Mouse (Mus musculus): ENCODE measurements around the gene Tmed6. TPM values are rescaled to one million over a fixed set of nuclear protein-coding genes. Genes with fewer than 3 reads are reported as not detected.

Gene Tmed6
- polyA plus RNA-seq, 1 experiment = not detected

- no peak overlapping the region for H3ac ChIP-seq (ENCODE audit: control insufficient read depth, insufficient read length, low read depth)
- H3K27me3 ChIP-seq (ENCODE audit: control insufficient read depth, insufficient read depth, insufficient read length) = no peaks in the 10 kb centered on the region
- peaks cover 10% of the 10 kb centered on the region for H3K79me3 ChIP-seq (ENCODE audit: low read depth)
- no peak overlapping the region for H3K4me3 ChIP-seq (ENCODE audit: insufficient read depth, poor library complexity, severe bottlenecking)
- H3K79me2 ChIP-seq (ENCODE audit: control insufficient read depth, insufficient read depth) = peaks cover 18% of the 10 kb centered on the region
- TF ChIP-seq FOSL1 (IDR thresholded peaks at IDR 0.05; ENCODE audit: insufficient read depth, low read length, poor library complexity, severe bottlenecking) (no peak), MAX (IDR thresholded peaks at IDR 0.05) (no peak), MYOG (IDR thresholded peaks at IDR 0.05; ENCODE audit: control insufficient read depth, extremely low read depth, insufficient read length) (no peak), USF1 (IDR thresholded peaks at IDR 0.05; ENCODE audit: low read depth) (no peak), MYOD1 (IDR thresholded peaks at IDR 0.05; ENCODE audit: control insufficient read depth, insufficient read length, low read depth) (no peak), CEBPB (IDR thresholded peaks at IDR 0.05; ENCODE audit: low read depth) (no peak), CTCF (IDR thresholded peaks at IDR 0.05; ENCODE audit: control insufficient read depth, insufficient read depth, insufficient read length) (no peak)
- peaks cover 24% of the 10 kb centered on the region for H3K36me3 ChIP-seq (ENCODE audit: control insufficient read depth, insufficient read depth)
Observed at GRCm38 (mm10) chr8:107062613-107063012, 2.8 kb downstream of the Tmed6 start.

- H3K4me3 ChIP-seq (ENCODE audit: insufficient read depth, poor library complexity, severe bottlenecking) = peak overlapping the region; percentile 99
- TF ChIP-seq MYOG (IDR thresholded peaks at IDR 0.05; ENCODE audit: control insufficient read depth, extremely low read depth, insufficient read length) = no peak
- TF ChIP-seq CEBPB (IDR thresholded peaks at IDR 0.05; ENCODE audit: low read depth) = no peak
- TF ChIP-seq MYOD1 (IDR thresholded peaks at IDR 0.05; ENCODE audit: control insufficient read depth, insufficient read length, low read depth) = no peak
- TF ChIP-seq MAX (IDR thresholded peaks at IDR 0.05) = no peak
- TF ChIP-seq FOSL1 (IDR thresholded peaks at IDR 0.05; ENCODE audit: insufficient read depth, low read length, poor library complexity, severe bottlenecking) = no peak
- no peaks in the 10 kb centered on the region for H3K27me3 ChIP-seq (ENCODE audit: control insufficient read depth, insufficient read depth, insufficient read length)
- peak overlapping the region; percentile 86 for H3ac ChIP-seq (ENCODE audit: control insufficient read depth, insufficient read length, low read depth)
- H3K36me3 ChIP-seq (ENCODE audit: control insufficient read depth, insufficient read depth) = peaks cover 47% of the 10 kb centered on the region
- H3K79me2 ChIP-seq (ENCODE audit: control insufficient read depth, insufficient read depth) = peaks cover 73% of the 10 kb centered on the region
- peaks cover 35% of the 10 kb centered on the region for H3K79me3 ChIP-seq (ENCODE audit: low read depth)
Observed at GRCm38 (mm10) chr8:107056973-107057369, 8.5 kb downstream of the Tmed6 start.

DNA sequence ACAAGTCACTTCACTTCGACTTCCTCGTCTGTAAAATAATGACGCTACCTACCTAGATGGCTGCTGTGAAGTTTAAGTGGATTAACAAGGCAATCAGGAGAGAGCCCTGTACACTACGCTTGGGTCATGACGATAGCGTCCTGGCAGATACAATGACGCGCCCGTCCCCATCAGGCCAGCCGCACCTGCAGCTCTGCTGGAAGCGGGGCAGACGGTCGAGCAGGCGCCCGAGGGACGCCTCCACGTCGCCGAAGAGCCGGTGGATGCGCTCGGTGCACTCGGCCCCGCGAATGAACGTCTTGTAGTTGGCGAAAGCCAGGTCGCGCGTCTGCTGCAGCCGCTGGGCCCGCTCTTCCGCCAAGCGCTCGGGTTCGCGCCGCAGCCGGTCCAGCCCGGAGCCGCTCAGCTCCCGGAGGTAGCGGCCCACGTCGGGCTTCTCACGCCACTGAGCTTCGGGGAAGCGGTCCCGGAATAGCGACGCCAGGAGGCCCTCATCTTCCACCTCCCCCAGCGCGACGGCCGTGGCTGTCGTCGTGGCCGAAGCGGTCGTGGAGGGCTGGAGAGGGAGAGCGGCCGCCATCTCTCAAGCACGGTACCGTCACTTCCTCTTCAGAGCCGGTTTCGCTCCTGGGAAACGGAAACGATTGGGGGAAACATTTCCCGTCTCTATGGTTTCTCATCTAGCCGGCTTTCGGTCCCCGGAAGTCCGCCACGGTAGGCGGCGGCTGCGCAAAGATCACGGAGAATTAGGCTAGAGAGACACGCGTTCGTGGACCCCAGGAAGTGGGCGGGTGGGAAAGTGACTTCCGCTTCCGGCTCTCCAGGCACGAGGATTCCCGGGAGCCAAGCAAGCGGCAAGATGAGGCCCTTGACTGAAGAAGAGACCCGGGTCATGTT is 9.1 kb downstream of the Tmed6 start, which contains the start of the genes Cog8 and Nip7:
Gene Cog8 (minus strand): TSS at position 614 of the 897 bp plus-strand sequence.
Gene Nip7 (plus strand): TSS at position 802 of the 897 bp plus-strand sequence.
- peak within 1 kb of the TSS; percentile 87 for H3ac ChIP-seq (ENCODE audit: control insufficient read depth, insufficient read length, low read depth)
- peak within 1 kb of the TSS; percentile 99 for H3K4me3 ChIP-seq (ENCODE audit: insufficient read depth, poor library complexity, severe bottlenecking)
- H3K79me3 ChIP-seq (ENCODE audit: low read depth) = peaks cover 35% of the 10 kb centered on the region
- H3K27me3 ChIP-seq (ENCODE audit: control insufficient read depth, insufficient read depth, insufficient read length) = no peaks in the 10 kb centered on the region
- peaks cover 74% of the 10 kb centered on the region for H3K79me2 ChIP-seq (ENCODE audit: control insufficient read depth, insufficient read depth)
- peaks cover 50% of the 10 kb centered on the region for H3K36me3 ChIP-seq (ENCODE audit: control insufficient read depth, insufficient read depth)
- TF ChIP-seq MYOD1 (IDR thresholded peaks at IDR 0.05; ENCODE audit: control insufficient read depth, insufficient read length, low read depth) = no peak
- no peak for TF ChIP-seq CEBPB (IDR thresholded peaks at IDR 0.05; ENCODE audit: low read depth)
- peak; percentile 95 for TF ChIP-seq MAX (IDR thresholded peaks at IDR 0.05)

- Histone ChIP-seq H3K79me2 (ENCODE audit: control insufficient read depth, insufficient read depth) (peaks cover 85% of the 10 kb centered on the region), H3K79me3 (ENCODE audit: low read depth) (peaks cover 24% of the 10 kb centered on the region), H3K36me3 (ENCODE audit: control insufficient read depth, insufficient read depth) (peaks cover 44% of the 10 kb centered on the region), H3K27me3 (ENCODE audit: control insufficient read depth, insufficient read depth, insufficient read length) (no peaks in the 10 kb centered on the region), H3ac (ENCODE audit: control insufficient read depth, insufficient read length, low read depth) (no peak overlapping the region), H3K4me3 (ENCODE audit: insufficient read depth, poor library complexity, severe bottlenecking) (no peak overlapping the region)
- no peak for TF ChIP-seq USF1 (IDR thresholded peaks at IDR 0.05; ENCODE audit: low read depth)
- TF ChIP-seq FOSL1 (IDR thresholded peaks at IDR 0.05; ENCODE audit: insufficient read depth, low read length, poor library complexity, severe bottlenecking) = no peak
- no peak for TF ChIP-seq CEBPB (IDR thresholded peaks at IDR 0.05; ENCODE audit: low read depth)
Observed at GRCm38 (mm10) chr8:107052046-107052445, 13.4 kb downstream of the Tmed6 start.

DNA sequence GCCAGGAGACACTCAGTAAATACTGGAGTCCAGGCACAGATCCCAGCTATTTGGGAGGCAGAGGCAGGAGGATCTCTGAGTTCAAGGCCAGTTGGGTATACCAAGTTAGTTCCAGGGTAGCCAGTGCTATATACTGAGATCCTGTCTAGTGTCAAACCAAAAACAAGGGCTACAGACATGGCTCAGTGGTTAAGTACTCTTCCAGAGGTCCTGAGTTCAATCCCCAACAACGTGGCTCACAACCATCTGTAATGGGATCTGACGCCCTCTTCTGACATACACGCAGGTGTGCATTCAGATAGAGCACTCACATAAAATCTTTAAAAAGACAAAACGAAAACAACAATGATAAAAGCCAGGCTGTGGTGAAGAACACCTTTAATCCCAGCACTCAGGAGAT is 16.0 kb downstream of the Tmed6 start:
- Histone ChIP-seq H3K79me3 (ENCODE audit: low read depth) (peaks cover 14% of the 10 kb centered on the region), H3K79me2 (ENCODE audit: control insufficient read depth, insufficient read depth) (peaks cover 79% of the 10 kb centered on the region), H3K27me3 (ENCODE audit: control insufficient read depth, insufficient read depth, insufficient read length) (no peaks in the 10 kb centered on the region), H3K4me3 (ENCODE audit: insufficient read depth, poor library complexity, severe bottlenecking) (no peak overlapping the region), H3K36me3 (ENCODE audit: control insufficient read depth, insufficient read depth) (peaks cover 70% of the 10 kb centered on the region), H3ac (ENCODE audit: control insufficient read depth, insufficient read length, low read depth) (no peak overlapping the region)
- TF ChIP-seq MYOD1 (IDR thresholded peaks at IDR 0.05; ENCODE audit: control insufficient read depth, insufficient read length, low read depth) (no peak), CTCF (IDR thresholded peaks at IDR 0.05; ENCODE audit: control insufficient read depth, insufficient read depth, insufficient read length) (no peak), CEBPB (IDR thresholded peaks at IDR 0.05; ENCODE audit: low read depth) (no peak), MAX (IDR thresholded peaks at IDR 0.05) (no peak)
